Mouse (Mus musculus): ENCODE measurements around the gene Ttc7. TPM values are rescaled to one million over a fixed set of nuclear protein-coding genes. Genes with fewer than 3 reads are reported as not detected.
A peak's percentile ranks its signal among the peaks of the same experiment; 100 is the strongest.

The Ttc7 gene
- polyA plus RNA-seq, 1 experiment: 11.2 TPM

DNA sequence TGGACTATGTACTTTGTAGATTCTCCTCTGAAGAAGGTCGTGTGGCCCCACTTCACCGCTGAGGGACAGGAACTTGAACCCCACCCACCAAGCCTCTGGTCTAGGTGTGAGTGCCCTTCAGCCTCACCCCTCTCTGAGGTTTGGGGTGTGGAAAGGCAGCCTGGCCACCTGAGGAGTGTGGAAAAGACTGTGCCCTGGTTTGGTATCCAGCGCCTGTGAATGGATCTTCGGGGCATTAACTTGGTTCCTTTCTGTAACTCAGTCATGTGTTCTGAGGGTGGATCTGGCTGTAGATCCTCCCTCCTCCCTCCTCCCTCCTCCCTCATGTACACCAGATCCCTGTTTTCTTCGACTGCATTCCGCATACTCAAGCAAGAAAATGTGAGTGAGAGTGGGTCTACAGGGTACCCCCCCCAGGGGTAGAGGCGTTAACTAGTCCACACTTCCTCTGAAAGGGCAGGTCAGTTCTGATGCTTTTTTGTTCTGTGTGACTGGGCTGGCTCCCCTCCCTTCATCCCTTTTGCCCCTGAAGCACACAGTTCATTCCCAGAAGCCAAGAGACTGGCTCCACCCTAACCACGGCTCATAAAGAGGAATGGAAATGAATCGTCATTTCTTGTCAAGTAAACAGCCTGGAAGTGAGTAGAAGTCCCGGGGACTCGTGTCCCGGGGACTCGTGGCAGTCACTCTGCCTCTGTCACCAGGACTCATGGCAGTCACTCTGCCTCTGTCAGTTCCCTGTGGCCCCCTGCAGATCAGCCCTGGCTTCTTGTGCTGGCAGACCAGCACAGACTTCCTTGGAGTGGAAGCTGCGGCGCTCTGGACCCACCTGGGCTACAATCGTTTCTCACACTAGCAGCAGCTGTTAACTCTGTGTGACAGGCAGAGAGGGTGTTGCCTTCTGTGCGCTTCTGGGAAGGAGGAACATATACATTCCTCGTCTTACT is 30.5 kb downstream of the Ttc7 start:
- DNase-seq (ENCODE audit: extremely low spot score in 1 of 2, low spot score in 1 of 2): no peak

DNA sequence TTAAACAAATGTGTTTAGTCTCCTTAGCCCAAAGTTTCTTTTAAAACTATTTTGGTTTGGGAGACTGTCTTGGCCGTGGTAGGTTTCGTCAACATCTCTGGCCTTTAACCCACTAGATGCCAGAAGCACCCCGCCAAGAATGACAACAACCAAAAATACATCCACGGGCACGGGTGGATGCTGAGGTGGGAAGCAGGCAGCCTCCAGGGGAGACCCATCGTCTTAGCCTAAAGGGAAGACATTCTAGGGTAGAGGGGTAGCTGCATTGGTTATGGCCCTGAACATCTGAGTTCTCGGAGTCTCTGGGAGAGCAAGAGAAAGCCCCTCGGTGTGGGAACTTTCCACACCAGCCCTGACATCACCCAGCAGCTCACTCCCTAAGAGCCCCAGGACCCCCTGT is 31.4 kb downstream of the Ttc7 start:
- DNase-seq (ENCODE audit: extremely low spot score in 1 of 2, low spot score in 1 of 2): no peak

DNA sequence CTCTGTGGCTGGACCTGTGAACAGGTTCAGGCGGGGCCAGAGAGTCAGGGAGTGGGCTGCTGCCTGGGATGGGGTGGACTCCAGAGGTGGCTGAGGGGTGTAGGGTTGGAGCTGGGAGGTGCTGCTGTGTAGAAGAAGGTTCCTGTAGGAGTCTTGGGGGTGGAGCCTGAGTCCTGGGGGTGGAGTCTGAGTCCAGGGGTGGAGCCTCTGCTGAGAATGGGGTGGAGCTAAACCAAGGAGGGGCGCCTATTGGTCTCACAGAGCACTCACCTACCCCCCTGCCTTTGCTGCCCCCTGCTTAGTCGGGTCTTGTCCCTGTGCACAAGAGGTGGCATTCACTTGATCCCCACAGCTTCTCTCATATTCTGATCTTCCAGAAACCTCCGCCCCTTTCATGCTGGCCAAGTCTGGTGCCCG is 31.9 kb downstream of the Ttc7 start:
- DNase-seq (ENCODE audit: extremely low spot score in 1 of 2, low spot score in 1 of 2): no peak

DNA sequence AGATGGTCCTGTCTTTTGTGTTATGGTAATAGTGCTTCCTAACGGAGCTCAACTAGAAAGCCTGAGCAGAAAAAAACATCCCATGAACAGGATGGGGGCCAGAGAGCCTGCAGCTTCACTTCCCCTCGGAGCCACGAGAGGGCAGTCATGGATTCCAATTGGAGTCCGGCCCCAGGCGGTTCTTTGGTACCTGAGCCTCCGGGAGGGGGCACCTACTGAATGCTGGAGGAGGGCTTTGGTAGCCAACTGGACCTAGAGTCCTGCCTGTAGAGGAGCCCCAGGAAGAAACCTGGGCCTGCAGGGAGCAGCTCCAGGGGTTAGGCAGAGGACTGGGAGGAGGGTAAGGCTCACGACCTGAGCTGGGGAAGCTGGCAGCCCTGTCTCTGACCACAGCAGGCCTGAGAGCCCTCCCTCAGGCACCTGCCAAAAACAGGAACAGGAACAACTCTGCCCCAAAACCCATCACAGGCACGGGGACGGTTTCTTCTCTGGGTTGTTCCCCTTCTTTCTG is 32.4 kb downstream of the Ttc7 start:
- DNase-seq (ENCODE audit: extremely low spot score in 1 of 2, low spot score in 1 of 2): peak; percentile 84 to 97

- no peak for DNase-seq (ENCODE audit: extremely low spot score in 1 of 2, low spot score in 1 of 2)
Observed at GRCm38 (mm10) chr17:87315891-87316763, 33.4 kb downstream of the Ttc7 start.

DNA sequence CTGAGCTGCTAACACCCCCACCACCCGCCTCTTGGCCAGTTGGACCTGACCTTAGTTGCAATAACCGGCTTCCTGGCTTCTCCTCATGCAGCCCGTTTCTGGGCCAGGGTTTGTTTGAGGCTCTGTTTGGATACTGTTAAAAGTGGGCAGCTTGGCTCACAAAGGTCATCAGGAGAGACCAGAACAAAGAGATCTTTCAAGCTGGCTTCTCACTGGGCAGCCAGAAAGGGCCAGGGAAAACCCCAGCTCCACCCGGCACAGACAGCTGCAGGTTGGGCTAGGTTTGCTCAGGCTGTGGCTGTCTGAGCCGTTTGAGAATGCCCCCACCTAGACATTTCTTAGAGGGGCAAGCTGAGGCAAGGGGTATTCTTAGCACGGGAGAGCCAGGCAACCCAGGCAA is 34.6 kb downstream of the Ttc7 start:
- no peak for DNase-seq (ENCODE audit: extremely low spot score in 1 of 2, low spot score in 1 of 2)

DNA sequence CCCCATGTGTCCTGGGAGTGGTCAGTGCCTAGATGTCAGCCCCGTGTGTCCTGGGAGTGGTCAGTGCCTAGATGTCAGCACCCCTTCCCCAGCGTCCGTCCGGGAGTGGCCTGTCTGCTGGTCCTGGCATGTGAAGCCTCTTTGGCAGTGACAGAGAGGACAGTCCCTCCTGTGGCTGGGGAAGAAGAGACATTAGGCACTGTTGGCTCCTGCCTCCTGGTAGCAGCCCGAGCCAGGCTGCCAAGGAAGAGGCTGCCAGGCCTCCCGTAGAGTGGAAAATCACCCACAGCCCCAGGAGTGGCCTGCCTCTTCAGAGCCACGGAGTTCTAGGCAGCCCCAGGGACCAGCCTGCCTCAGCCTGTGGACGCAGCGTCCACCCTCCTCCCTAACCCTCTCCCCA is 35.3 kb downstream of the Ttc7 start:
- DNase-seq (ENCODE audit: extremely low spot score in 1 of 2, low spot score in 1 of 2): no peak

DNA sequence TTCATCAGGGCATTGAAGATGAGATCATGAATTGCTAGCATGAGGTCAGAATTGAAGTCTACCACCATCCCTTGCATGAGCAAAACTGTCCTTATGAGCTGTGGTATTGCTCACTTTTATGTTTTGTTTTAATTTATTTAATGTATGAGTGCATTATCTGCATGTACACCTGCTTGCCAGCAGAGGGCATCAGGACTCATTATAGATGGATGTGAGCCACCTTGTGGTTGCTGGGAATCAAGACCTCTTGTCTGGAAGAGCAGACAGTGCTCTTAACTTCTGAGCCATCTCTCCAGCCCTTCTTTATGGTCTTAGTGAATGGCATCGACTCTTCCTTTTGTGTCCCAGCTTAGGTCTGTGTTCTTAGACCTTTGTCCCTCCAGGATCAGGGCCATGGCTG is 39.0 kb downstream of the Ttc7 start:
- DNase-seq (ENCODE audit: extremely low spot score in 1 of 2, low spot score in 1 of 2): no peak

GRCm38 (mm10) chr17:87323215-87323614 is 40.5 kb downstream of the Ttc7 start:
- no peak for DNase-seq (ENCODE audit: extremely low spot score in 1 of 2, low spot score in 1 of 2)

DNA sequence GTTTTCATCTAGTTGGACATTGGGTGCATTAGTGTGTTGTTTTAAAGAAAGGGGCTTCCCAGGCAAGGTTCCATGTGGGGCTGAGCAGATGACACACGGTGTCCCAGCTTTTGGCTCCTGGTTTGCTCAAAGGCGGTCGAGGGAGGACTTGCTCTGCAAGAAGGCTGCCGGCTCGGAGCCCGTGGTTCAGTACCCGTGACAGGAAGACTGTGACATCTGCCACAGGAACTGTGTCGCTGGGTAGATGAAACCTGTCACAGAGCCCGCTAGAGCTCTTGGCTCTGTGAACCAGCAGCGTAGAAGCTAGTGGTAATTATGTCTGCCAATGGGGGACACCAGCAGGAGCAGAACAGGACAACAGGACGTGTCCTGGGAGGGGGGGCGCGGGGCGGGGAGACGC is 42.8 kb downstream of the Ttc7 start:
- DNase-seq (ENCODE audit: extremely low spot score in 1 of 2, low spot score in 1 of 2): no peak

GRCm38 (mm10) chr17:87326987-87327386 is 44.3 kb downstream of the Ttc7 start:
- no peak for DNase-seq (ENCODE audit: extremely low spot score in 1 of 2, low spot score in 1 of 2)

GRCm38 (mm10) chr17:87327645-87328044 is 45.0 kb downstream of the Ttc7 start:
- no peak for DNase-seq (ENCODE audit: extremely low spot score in 1 of 2, low spot score in 1 of 2)

GRCm38 (mm10) chr17:87328177-87328768 is 45.6 kb downstream of the Ttc7 start:
- peak; percentile 90 to 97 for DNase-seq (ENCODE audit: extremely low spot score in 1 of 2, low spot score in 1 of 2)

DNA sequence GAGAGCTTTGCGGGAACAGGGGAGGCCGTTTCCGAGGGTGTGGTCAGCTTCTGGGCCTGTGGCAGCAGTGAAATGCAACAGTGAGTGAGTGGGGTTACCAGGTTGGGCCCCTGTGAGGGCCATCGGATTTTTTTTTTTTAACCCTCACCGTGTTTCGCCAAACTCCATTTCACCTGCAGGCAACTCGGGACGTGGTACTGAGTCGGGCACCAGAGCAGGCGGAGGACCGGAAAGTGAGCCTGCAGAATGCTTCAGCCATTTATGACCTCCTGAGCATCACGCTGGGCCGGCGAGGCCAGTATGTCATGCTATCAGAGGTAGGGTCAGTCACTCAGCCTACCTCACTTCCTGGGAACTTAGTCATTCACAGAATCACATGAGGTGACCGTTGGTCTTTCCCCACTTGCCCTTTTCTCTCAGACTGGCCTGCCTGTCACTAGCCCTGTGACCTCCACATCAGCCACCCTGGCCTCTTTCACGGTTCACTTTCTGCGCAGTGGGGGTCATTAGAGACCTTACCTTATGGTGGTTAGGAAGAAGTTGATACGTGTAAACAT is 46.5 kb downstream of the Ttc7 start:
- DNase-seq (ENCODE audit: extremely low spot score in 1 of 2, low spot score in 1 of 2): no peak

- DNase-seq (ENCODE audit: extremely low spot score in 1 of 2, low spot score in 1 of 2): peak; percentile 89
Observed at GRCm38 (mm10) chr17:87330250-87330920, 47.7 kb downstream of the Ttc7 start.

- DNase-seq (ENCODE audit: extremely low spot score in 1 of 2, low spot score in 1 of 2): no peak
Observed at GRCm38 (mm10) chr17:87330921-87331291, 48.2 kb downstream of the Ttc7 start.

GRCm38 (mm10) chr17:87331336-87332141 is 48.9 kb downstream of the Ttc7 start:
- DNase-seq (ENCODE audit: extremely low spot score in 1 of 2, low spot score in 1 of 2): no peak

GRCm38 (mm10) chr17:87332142-87332815 is 49.6 kb downstream of the Ttc7 start:
- DNase-seq (ENCODE audit: extremely low spot score in 1 of 2, low spot score in 1 of 2): no peak

DNA sequence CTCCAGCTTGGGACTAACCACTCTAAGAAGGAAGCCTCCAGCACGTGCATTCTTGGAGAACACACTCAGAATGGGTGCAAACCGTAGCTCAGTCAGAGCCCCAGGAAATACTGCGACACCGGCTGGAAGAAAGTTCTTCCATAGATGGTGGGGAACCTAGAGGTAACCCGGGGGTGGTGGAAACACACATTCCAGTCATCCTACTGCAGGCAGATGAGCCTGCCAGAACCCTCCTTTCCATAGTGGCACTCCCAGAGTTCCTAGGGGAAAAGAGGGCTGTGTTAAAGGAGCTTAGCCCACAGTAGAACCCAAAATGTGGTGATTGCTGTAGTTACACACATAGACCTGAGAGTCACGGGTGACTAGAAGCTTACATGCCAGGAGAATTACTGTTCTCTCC is 50.2 kb downstream of the Ttc7 start:
- peak in 1 of 2 experiments; percentile 75 for DNase-seq (ENCODE audit: extremely low spot score in 1 of 2, low spot score in 1 of 2)

Measured in frontal cortex, adult 2 months (tissue).